In genomic region chr15:103473182-103473581, GRCm38 (mm10) we compare ENCODE assay signal across 32 mouse cellular contexts. TPM values are rescaled to one million over a fixed set of nuclear protein-coding genes. Genes with fewer than 3 reads are reported as not detected.
"Had no signal": no experiment of that assay in that cellular context is flagged by ENCODE, and none has a peak within 500 bp of the region (broad histone marks: within the 10 kb centered on the region; RNA-seq: fewer than 3 reads in every experiment).

No protein-coding gene starts in this region.

- H3K4me2 ChIP-seq: intestine, embryonic 15.5 days; kidney, embryonic 15.5 days; limb, embryonic 12.5 days; limb, embryonic 15.5 days; liver, embryonic 11.5 days; lung, embryonic 14.5 days; midbrain, embryonic 13.5 days; neural tube, embryonic 13.5 days had no signal

- DNase-seq: kidney, adult 11 months; kidney, adult 8-10 months; kidney, postnatal 10 days; kidney, postnatal 36 days; liver, postnatal 0 days; lung, embryonic 14.5 days; lung, postnatal 10 days; lung, postnatal 36 days; retina, postnatal 1 day; right cerebral cortex, postnatal 25 days; thymus, adult 18-20 months; thymus, postnatal 36 days had no signal

- H3K27ac ChIP-seq: intestine, embryonic 15.5 days; kidney, embryonic 15.5 days; limb, embryonic 12.5 days; limb, embryonic 15.5 days; liver, embryonic 14.5 days; midbrain, embryonic 10.5 days; midbrain, embryonic 13.5 days; neural tube, embryonic 13.5 days had no signal

- H3K4me1 ChIP-seq: intestine, embryonic 15.5 days; kidney, embryonic 15.5 days; limb, embryonic 12.5 days; limb, embryonic 15.5 days; midbrain, embryonic 13.5 days; neural tube, embryonic 13.5 days had no signal

- H3K9me3 ChIP-seq: intestine, embryonic 15.5 days; kidney, embryonic 15.5 days; limb, embryonic 12.5 days; limb, embryonic 15.5 days; megakaryocyte, embryonic 14.5 days; midbrain, embryonic 10.5 days; midbrain, embryonic 13.5 days; neural tube, embryonic 13.5 days had no signal

- ATAC-seq: intestine, embryonic 15.5 days; liver, postnatal 0 days; midbrain, embryonic 13.5 days; midbrain, embryonic 16.5 days had no signal

- H3K27me3 ChIP-seq: intestine, embryonic 15.5 days; kidney, embryonic 15.5 days; limb, embryonic 12.5 days; limb, embryonic 15.5 days; megakaryocyte, embryonic 14.5 days; midbrain, embryonic 13.5 days; neural tube, embryonic 13.5 days had no signal

- H3K4me3 ChIP-seq: intestine, embryonic 15.5 days; kidney, embryonic 15.5 days; limb, embryonic 12.5 days; limb, embryonic 15.5 days; megakaryocyte, embryonic 14.5 days; midbrain, embryonic 10.5 days; midbrain, embryonic 13.5 days; myocyte; neural tube, embryonic 13.5 days had no signal

- H3K36me3 ChIP-seq: intestine, embryonic 15.5 days; kidney, embryonic 15.5 days; limb, embryonic 12.5 days; limb, embryonic 15.5 days; midbrain, embryonic 10.5 days; midbrain, embryonic 13.5 days; neural tube, embryonic 13.5 days had no signal

- H3K9ac ChIP-seq: intestine, embryonic 15.5 days; kidney, embryonic 15.5 days; limb, embryonic 12.5 days; limb, embryonic 15.5 days; liver, embryonic 14.5 days; liver, postnatal 0 days; lung, embryonic 14.5 days; midbrain, embryonic 13.5 days; neural tube, embryonic 13.5 days had no signal

RNA-seq across cellular contexts. Expression of gene Gtsf2, which starts 24.9 kb away (rescaled TPM):
- total RNA-seq: layer of hippocampus, adult 8-10 months; layer of hippocampus, postnatal 14 days; neutrophil, adult 5-6 weeks had no signal
- polyA plus RNA-seq: intestine, embryonic 15.5 days; kidney, embryonic 15.5 days; limb, embryonic 12.5 days; limb, embryonic 15.5 days; liver, embryonic 11.5 days; liver, embryonic 14.5 days; liver, postnatal 0 days; lung, embryonic 14.5 days; midbrain, embryonic 13.5 days; midbrain, embryonic 16.5 days; myocyte; neural tube, embryonic 13.5 days; small intestine, adult 2 months; spleen, adult 2 months; stomach, embryonic 16.5 days; urinary bladder, adult 2 months had no signal

RNA-seq across cellular contexts. Expression of gene Gtsf1, which starts 42.9 kb away (rescaled TPM):
- total RNA-seq: layer of hippocampus, adult 8-10 months; layer of hippocampus, postnatal 14 days; monocyte, adult 5-6 weeks; neutrophil, adult 5-6 weeks had no signal
- polyA plus RNA-seq: intestine, embryonic 15.5 days; kidney, embryonic 15.5 days; limb, embryonic 12.5 days; limb, embryonic 15.5 days; liver, embryonic 11.5 days; liver, embryonic 14.5 days; liver, postnatal 0 days; lung, embryonic 14.5 days; midbrain, embryonic 10.5 days; midbrain, embryonic 13.5 days; midbrain, embryonic 16.5 days; neural tube, embryonic 13.5 days; small intestine, adult 2 months; spleen, adult 2 months; stomach, embryonic 16.5 days had no signal
